Mouse (Mus musculus) neural tube, embryonic 11.5 days (tissue): ENCODE data around the gene Zfp648. TPM values are rescaled to one million over a fixed set of nuclear protein-coding genes. Genes with fewer than 3 reads are reported as not detected.

Source experiments
- ATAC-seq: fragments of 200-750 bp; cut with Nextera tagmentation; 2 replicates; pipeline ENCODE4 v1.8.0; 2017; ENCODE audit warnings: moderate number of reproducible peaks, mild to moderate bottlenecking, moderate TSS enrichment, moderate library complexity; ENCODE audit not compliant: insufficient read depth, low FRiP score, low TSS enrichment
- DNase-seq: peaks from one replicate; pipeline ENCODE4 v3.0.0-alpha.2; 2015; ENCODE audit warnings: low spot score
- H3K27ac ChIP-seq: fragments of 300-500 bp; sonication (generic); 2 replicates; pipeline ENCODE4 v1.5.1; 2014; ENCODE audit warnings: low read depth, mild to moderate bottlenecking, low read length
- H3K27me3 ChIP-seq: fragments of 300-500 bp; sonication (generic); 2 replicates; pipeline ENCODE4 v1.6.1; 2014; ENCODE audit warnings: mild to moderate bottlenecking, low read length, mixed read lengths; ENCODE audit not compliant: control insufficient read depth, insufficient read depth
- H3K36me3 ChIP-seq: fragments of 300-500 bp; sonication (generic); 2 replicates; pipeline ENCODE4 v1.6.1; 2014; ENCODE audit warnings: mild to moderate bottlenecking, low read length, moderate library complexity, mixed read lengths; ENCODE audit not compliant: control insufficient read depth, insufficient read depth
- H3K4me1 ChIP-seq: fragments of 300-500 bp; sonication (generic); 2 replicates; pipeline ENCODE4 v1.6.1; 2014; ENCODE audit warnings: low read length, mixed read lengths; ENCODE audit not compliant: control insufficient read depth, insufficient read depth
- H3K4me2 ChIP-seq: fragments of 300-500 bp; sonication (generic); 2 replicates; pipeline ENCODE4 v1.6.1; 2014; ENCODE audit warnings: low read depth, mild to moderate bottlenecking, moderate library complexity
- H3K4me3 ChIP-seq: fragments of 300-500 bp; sonication (generic); 2 replicates; pipeline ENCODE4 v1.5.1; 2014; ENCODE audit warnings: low read depth, low read length
- H3K9ac ChIP-seq: fragments of 300-500 bp; sonication (generic); 2 replicates; pipeline ENCODE4 v1.6.1; 2014; ENCODE audit warnings: mild to moderate bottlenecking, low read length
- H3K9me3 ChIP-seq: fragments of 300-500 bp; sonication (generic); 2 replicates; pipeline ENCODE4 v1.6.1; 2016; ENCODE audit warnings: low read length; ENCODE audit not compliant: control insufficient read depth
- WGBS: fragments of 180-500 bp; shearing (Covaris S2); extraction: QIAGEN DNeasy Blood & Tissue Kit; methylation state at CpG from one replicate; pipeline ENCODE4 v1.1.7; 2014; 5-methylcytosine and 5-hydroxymethylcytosine counted together
- polyA plus RNA-seq: library from polyadenylated mRNA; unstranded; fragments of >200 nt; fragmentation: Nextera tagmentation; extraction: Ambion mirVana; gene quantifications from 2 replicates; pipeline ENCODE4 v1.2.1, GENCODE M21; 2014

The Zfp648 gene
- polyA plus RNA-seq, 1 experiment from 2014 or later: 0.58 TPM

DNA sequence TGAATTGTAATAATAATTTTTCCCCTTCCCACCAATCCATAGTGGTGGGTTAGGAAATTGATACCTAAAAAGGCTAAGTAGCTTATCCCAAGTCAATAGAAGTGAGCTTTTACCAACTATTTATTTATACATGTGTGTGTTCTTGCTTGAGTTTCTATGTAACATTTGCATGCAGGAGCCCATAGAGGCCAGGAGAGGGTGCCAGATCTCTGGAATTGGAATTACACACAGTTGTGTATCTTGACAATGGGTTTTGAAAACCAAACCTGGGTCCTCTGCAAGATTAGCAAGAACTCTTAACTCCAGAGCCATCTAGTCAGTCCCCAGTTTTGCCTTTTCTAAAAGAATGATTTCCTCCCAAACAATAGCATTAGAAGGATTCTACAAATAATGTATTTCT, 37.9 kb downstream of the Zfp648 start:
- no peak for ATAC-seq
- DNase-seq: no peak

DNA sequence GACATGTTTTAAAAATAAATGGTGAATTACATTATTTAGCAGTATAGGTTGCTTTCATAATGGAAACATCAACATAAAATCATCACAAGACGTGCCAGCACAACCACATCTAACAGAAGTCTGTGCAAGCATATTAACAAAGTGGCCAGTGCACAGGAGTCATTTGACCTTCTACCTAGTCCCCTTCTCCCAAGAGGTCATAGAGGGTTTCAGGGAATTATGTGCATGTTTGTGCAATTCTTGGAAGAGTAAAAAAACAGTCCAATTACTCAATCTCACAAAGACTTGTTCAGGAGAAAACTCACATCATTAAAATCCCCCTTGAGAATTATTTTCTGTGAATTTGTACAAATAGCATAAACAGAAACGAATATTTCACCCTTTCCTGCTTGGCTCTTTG, 50.2 kb downstream of the Zfp648 start:
- ATAC-seq: no peak
- WGBS: 86% methylated on average over 2 of the region's 2 CpGs
- H3K4me2 ChIP-seq: no peak overlapping the region

More for the DNA sequence above, 37.9 kb downstream of the Zfp648 start:
- H3K36me3 ChIP-seq: no peaks in the 10 kb centered on the region
- H3K27me3 ChIP-seq: no peaks in the 10 kb centered on the region
- H3K9me3 ChIP-seq: no peaks in the 10 kb centered on the region
- no peaks in the 10 kb centered on the region for H3K4me1 ChIP-seq
- H3K9ac ChIP-seq: no peak overlapping the region
- H3K27ac ChIP-seq: no peak overlapping the region
- H3K4me2 ChIP-seq: no peak overlapping the region
- no peak overlapping the region for H3K4me3 ChIP-seq

DNA sequence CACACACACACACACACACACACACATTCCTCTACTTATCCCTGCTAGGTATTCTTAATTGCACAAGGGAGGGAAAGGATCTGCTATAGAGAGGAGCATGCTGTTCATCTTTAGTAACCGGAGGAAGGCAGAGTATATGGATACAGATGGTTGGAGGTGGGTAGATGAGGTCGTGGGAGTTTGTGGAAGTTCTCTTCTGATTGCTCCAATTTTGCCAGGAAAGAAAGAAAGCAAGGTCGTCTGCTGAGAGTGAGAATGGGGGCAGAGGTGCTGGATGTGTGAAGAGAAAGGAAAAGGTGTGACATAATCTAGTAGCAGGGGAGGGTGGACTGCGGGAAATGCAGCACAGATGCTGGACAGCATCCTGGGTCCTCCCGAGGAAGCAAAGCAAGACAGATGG, 51.8 kb downstream of the Zfp648 start:
- WGBS: 64% methylated on average over 5 of the region's 5 CpGs
- ATAC-seq (no peak), DNase-seq (no peak)
- Histone ChIP-seq H3K4me1 (no peaks in the 10 kb centered on the region), H3K4me2 (no peak overlapping the region), H3K9ac (no peak overlapping the region), H3K27ac (no peak overlapping the region), H3K4me3 (no peak overlapping the region), H3K27me3 (no peaks in the 10 kb centered on the region), H3K9me3 (no peaks in the 10 kb centered on the region), H3K36me3 (no peaks in the 10 kb centered on the region)

More for the DNA sequence above, 50.2 kb downstream of the Zfp648 start:
- Histone ChIP-seq H3K9ac (no peak overlapping the region), H3K27me3 (no peaks in the 10 kb centered on the region), H3K4me3 (no peak overlapping the region), H3K9me3 (no peaks in the 10 kb centered on the region), H3K36me3 (no peaks in the 10 kb centered on the region), H3K4me1 (no peaks in the 10 kb centered on the region), H3K27ac (no peak overlapping the region)
- no peak for DNase-seq
